In the genomic region with DNA sequence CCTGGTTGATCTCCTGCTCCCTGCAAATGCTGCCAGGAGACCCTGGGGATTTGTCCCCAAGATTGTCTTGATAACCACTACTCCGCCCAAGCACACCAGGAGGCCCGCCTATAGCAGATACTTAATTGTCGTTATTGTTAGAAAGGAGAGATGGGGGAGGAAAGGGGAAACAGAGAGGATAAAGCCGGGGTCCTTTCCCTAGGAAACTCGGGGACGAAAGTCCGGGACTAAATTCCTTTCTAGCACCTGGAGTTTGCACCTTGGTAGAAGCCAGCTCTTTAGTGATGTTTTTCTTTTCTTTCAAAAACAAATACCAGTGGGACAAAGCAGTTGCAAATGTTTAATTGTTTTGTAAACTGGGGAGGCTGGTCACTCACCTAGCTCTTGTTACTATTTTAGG, we compare ENCODE assay signal across 18 mouse cellular contexts. TPM values are rescaled to one million over a fixed set of nuclear protein-coding genes. Genes with fewer than 3 reads are reported as not detected.
DNase-seq lines count a peak whose midpoint lies in the region; ATAC-seq lines count a peak whose summit lies in the region.
"Had no signal": no experiment of that assay in that cellular context is flagged by ENCODE, and none has a peak within 500 bp of the region (broad histone marks: within the 10 kb centered on the region; RNA-seq: fewer than 3 reads in every experiment).

No protein-coding gene starts in this region.

- no peak overlapping the region for H3K27ac ChIP-seq in hindbrain, embryonic 16.5 days (ENCODE audit: low read depth, low read length)
- no peak overlapping the region for H3K27ac ChIP-seq in midbrain, embryonic 14.5 days (replicated peaks; ENCODE audit: low read depth, low read length)
- H3K27ac ChIP-seq: embryonic facial prominence, embryonic 13.5 days; forebrain, embryonic 12.5 days; liver, embryonic 15.5 days had no signal

- peak overlapping the region; percentile 31 for H3K4me2 ChIP-seq in hindbrain, embryonic 16.5 days (ENCODE audit: low read length)
- peak overlapping the region; percentile 44; the same call in 1 of the 2 replicates for H3K4me2 ChIP-seq in midbrain, embryonic 14.5 days (ENCODE audit: low read length)
- H3K4me2 ChIP-seq: forebrain, embryonic 12.5 days; liver, embryonic 15.5 days had no signal

- WGBS in hindbrain, embryonic 16.5 days: 2% methylated on average over 7 of the region's 7 CpGs
- WGBS in midbrain, embryonic 14.5 days: 2% methylated on average over 7 of the region's 7 CpGs

- peak; percentile 55 for DNase-seq in embryo, embryonic 10.5 days (ENCODE audit: low spot score)
- no peak for DNase-seq in embryo, embryonic 9.5 days (ENCODE audit: extremely low spot score)
- peak; percentile 63 for DNase-seq in ZHBTc4 (ENCODE audit: low read depth, low spot score)
- DNase-seq in midbrain, embryonic 14.5 days: no peak
- DNase-seq in layer of hippocampus, postnatal 36 days: no peak
- DNase-seq in right cerebral cortex, postnatal 14 days: no peak
- no peak for DNase-seq in adrenal gland, adult 18-20 months (ENCODE audit: low spot score in 2 of 2)
- DNase-seq: heart, adult 11 months; lung, postnatal 10 days; thymus, postnatal 14 days had no signal

- no peaks in the 10 kb centered on the region for H3K9me3 ChIP-seq in hindbrain, embryonic 16.5 days (ENCODE audit: control insufficient read depth, low read length)
- H3K9me3 ChIP-seq in midbrain, embryonic 14.5 days (ENCODE audit: control insufficient read depth, low read length): no peaks in the 10 kb centered on the region
- H3K9me3 ChIP-seq: embryonic facial prominence, embryonic 13.5 days; forebrain, embryonic 12.5 days; liver, embryonic 15.5 days; megakaryocyte, embryonic 14.5 days had no signal

- H3K36me3 ChIP-seq in hindbrain, embryonic 16.5 days (ENCODE audit: control insufficient read depth, insufficient read depth, low read length): no peaks in the 10 kb centered on the region
- no peaks in the 10 kb centered on the region for H3K36me3 ChIP-seq in midbrain, embryonic 14.5 days (ENCODE audit: control insufficient read depth, insufficient read depth, low read length)
- H3K36me3 ChIP-seq: embryonic facial prominence, embryonic 13.5 days; forebrain, embryonic 12.5 days; liver, embryonic 15.5 days had no signal

- peaks cover 63% of the 10 kb centered on the region for H3K27me3 ChIP-seq in hindbrain, embryonic 16.5 days (replicated peaks; ENCODE audit: control insufficient read depth, insufficient read depth, low read length)
- H3K27me3 ChIP-seq in midbrain, embryonic 14.5 days (ENCODE audit: control insufficient read depth, insufficient read depth, low read length): peaks cover 90% of the 10 kb centered on the region

- ATAC-seq in hindbrain, embryonic 16.5 days: no peak
- ATAC-seq in midbrain, embryonic 14.5 days (ENCODE audit: low FRiP score, low TSS enrichment): no peak
- ATAC-seq: inflammation-experienced regulatory T-cells, adult 6 months had no signal

- H3K4me1 ChIP-seq in hindbrain, embryonic 16.5 days (ENCODE audit: control insufficient read depth, insufficient read depth, low read depth, low read length): peaks cover 10% of the 10 kb centered on the region
- H3K4me1 ChIP-seq in midbrain, embryonic 14.5 days (ENCODE audit: control insufficient read depth, insufficient read depth, low read length): no peaks in the 10 kb centered on the region

- no peak overlapping the region for H3K9ac ChIP-seq in hindbrain, embryonic 16.5 days (ENCODE audit: low read depth, low read length)
- no peak overlapping the region; the same call in 1 of the 2 replicates for H3K9ac ChIP-seq in midbrain, embryonic 14.5 days (replicated peaks; ENCODE audit: low read length)
- H3K9ac ChIP-seq: embryonic facial prominence, embryonic 13.5 days; forebrain, embryonic 12.5 days; liver, embryonic 15.5 days had no signal

- H3K4me3 ChIP-seq in hindbrain, embryonic 16.5 days (ENCODE audit: low read length): peak overlapping the region; percentile 12
- H3K4me3 ChIP-seq in midbrain, embryonic 14.5 days (replicated peaks; ENCODE audit: low read depth, low read length): 0 out of 2 replicates have a peak overlapping the region, but pooled peaks have one; percentile 5
- H3K4me3 ChIP-seq: forebrain, embryonic 12.5 days; liver, embryonic 15.5 days had no signal

RNA-seq across cellular contexts. Expression of a gene that starts 3.0 kb away (rescaled TPM):
- 3.3 and 3.5 TPM in 2 replicates for polyA plus RNA-seq in hindbrain, embryonic 16.5 days (2015; fragmentation: Nextera tagmentation; extraction: Ambion mirVana)
- polyA plus RNA-seq in midbrain, embryonic 14.5 days (2014; fragmentation: Nextera tagmentation; extraction: Ambion mirVana): 1.7 and 2.3 TPM in 2 replicates
- under 1 TPM; 0.07 to 0.18 TPM for total RNA-seq in layer of hippocampus, postnatal 36 days (2021)
- not detected for total RNA-seq in adrenal gland, adult 18-20 months (2021)
- polyA plus RNA-seq: heart, embryonic 16.5 days; inflammation-experienced regulatory T-cells, adult 6 months; liver, embryonic 15.5 days; stomach, embryonic 16.5 days had no signal

Comparison
In these comparisons a context has a peak if more than half of its experiments do, and no peak if none do; other contexts are left out.
1. DNase-seq: peak in embryo, embryonic 10.5 days (single experiment) and ZHBTc4 (single experiment); none in embryo, embryonic 9.5 days (single experiment), midbrain, embryonic 14.5 days (single experiment), layer of hippocampus, postnatal 36 days (0 of 2), right cerebral cortex, postnatal 14 days (single experiment) and adrenal gland, adult 18-20 months (0 of 2).